Mouse (Mus musculus) CD8-positive naive resting alpha-beta T cell, adult 2 months (primary cell): ENCODE results near the gene Tmco5.
"Not testable (repeated sequence)": the region's sequence is repeated elsewhere in the genome, so short reads cannot be mapped to it uniquely, and the experiment has no call there.

Experiments
- DNase-seq, 2 experiments: peaks; one replicate each; pipeline ENCODE4 v3.0.0; 2022; ENCODE audit warnings: low read depth in 2 of 2, low spot score in 2 of 2

Tmco5 gene

GRCm38 (mm10) chr2:116922580-116923500 is 44.3 kb downstream of the Tmco5 start:
- DNase-seq: no peak

GRCm38 (mm10) chr2:116923684-116924083 is 45.2 kb downstream of the Tmco5 start:
- no peak for DNase-seq

- no peak for DNase-seq
These were observed 45.8 kb downstream of the Tmco5 start for GRCm38 (mm10) chr2:116924292-116924691.

GRCm38 (mm10) chr2:116925230-116925629 is 46.7 kb downstream of the Tmco5 start:
- no peak for DNase-seq

GRCm38 (mm10) chr2:116932218-116932617 is 53.7 kb downstream of the Tmco5 start:
- no peak for DNase-seq

- DNase-seq: not testable (repeated sequence)
These were observed 55.7 kb downstream of the Tmco5 start for GRCm38 (mm10) chr2:116934236-116934635.

GRCm38 (mm10) chr2:116934776-116935175 is 56.3 kb downstream of the Tmco5 start:
- no peak for DNase-seq

- DNase-seq: no peak
These were observed 57.9 kb downstream of the Tmco5 start for GRCm38 (mm10) chr2:116936371-116936770.

- no peak for DNase-seq
These were observed 58.7 kb downstream of the Tmco5 start for GRCm38 (mm10) chr2:116937166-116937565.

- no peak for DNase-seq
These were observed 63.3 kb downstream of the Tmco5 start for GRCm38 (mm10) chr2:116941816-116942215.
